Mouse (Mus musculus): Measurements from ENCODE around the gene Rabl3.

The Rabl3 gene

GRCm38 (mm10) chr16:37546312-37546711, 6.6 kb downstream of the Rabl3 start:
- ATAC-seq (ENCODE audit: low TSS enrichment), result no peak

GRCm38 (mm10) chr16:37550266-37550665, 10.6 kb downstream of the Rabl3 start:
- ATAC-seq (ENCODE audit: low TSS enrichment), result no peak

- ATAC-seq (ENCODE audit: low TSS enrichment), result no peak
Observed at GRCm38 (mm10) chr16:37550981-37551380, 11.3 kb downstream of the Rabl3 start.

- ATAC-seq (ENCODE audit: low TSS enrichment), result no peak
Observed at GRCm38 (mm10) chr16:37552824-37553223, 13.1 kb downstream of the Rabl3 start.

- ATAC-seq (ENCODE audit: low TSS enrichment), result no peak
Observed at GRCm38 (mm10) chr16:37562414-37562813, 22.7 kb downstream of the Rabl3 start.

GRCm38 (mm10) chr16:37562961-37563360, 23.3 kb downstream of the Rabl3 start:
- peak; percentile 91 for ATAC-seq (ENCODE audit: low TSS enrichment)

GRCm38 (mm10) chr16:37565117-37565516, 25.4 kb downstream of the Rabl3 start:
- no peak for ATAC-seq (ENCODE audit: low TSS enrichment)

- ATAC-seq (ENCODE audit: low TSS enrichment), result peak; percentile 60
Observed at GRCm38 (mm10) chr16:37566107-37566506, 26.4 kb downstream of the Rabl3 start.

- no peak for ATAC-seq (ENCODE audit: low TSS enrichment)
Observed at GRCm38 (mm10) chr16:37567113-37568050, 27.7 kb downstream of the Rabl3 start.

GRCm38 (mm10) chr16:37571554-37571953, 31.9 kb downstream of the Rabl3 start:
- ATAC-seq (ENCODE audit: low TSS enrichment), result no peak

GRCm38 (mm10) chr16:37572117-37572754, 32.6 kb downstream of the Rabl3 start:
- ATAC-seq (ENCODE audit: low TSS enrichment), result no peak

GRCm38 (mm10) chr16:37573061-37573460, 33.4 kb downstream of the Rabl3 start:
- no peak for ATAC-seq (ENCODE audit: low TSS enrichment)

- ATAC-seq (ENCODE audit: low TSS enrichment), result no peak
Observed at GRCm38 (mm10) chr16:37575325-37575724, 35.6 kb downstream of the Rabl3 start.

- ATAC-seq (ENCODE audit: low TSS enrichment), result no peak
Observed at GRCm38 (mm10) chr16:37579591-37579990, 39.9 kb downstream of the Rabl3 start.

GRCm38 (mm10) chr16:37579994-37580393, 40.3 kb downstream of the Rabl3 start, which contains the start of gene Hgd:
Gene Hgd (plus strand): TSS chr16:37580153.
- no peak for ATAC-seq (ENCODE audit: low TSS enrichment)

GRCm38 (mm10) chr16:37580651-37581050, 41.0 kb downstream of the Rabl3 start:
- ATAC-seq (ENCODE audit: low TSS enrichment), result no peak

- no peak for ATAC-seq (ENCODE audit: low TSS enrichment)
Observed at GRCm38 (mm10) chr16:37581901-37582300, 42.2 kb downstream of the Rabl3 start.

- no peak for ATAC-seq (ENCODE audit: low TSS enrichment)
Observed at GRCm38 (mm10) chr16:37583306-37583705, 43.6 kb downstream of the Rabl3 start.

GRCm38 (mm10) chr16:37583801-37584200, 44.1 kb downstream of the Rabl3 start:
- peak; percentile 70 for ATAC-seq (ENCODE audit: low TSS enrichment)

- ATAC-seq (ENCODE audit: low TSS enrichment), result peak; percentile 76
Observed at GRCm38 (mm10) chr16:37584218-37585035, 44.7 kb downstream of the Rabl3 start.

GRCm38 (mm10) chr16:37585129-37585563, 45.5 kb downstream of the Rabl3 start:
- peak; percentile 41 for ATAC-seq (ENCODE audit: low TSS enrichment)

GRCm38 (mm10) chr16:37590921-37591320, 51.2 kb downstream of the Rabl3 start:
- ATAC-seq (ENCODE audit: low TSS enrichment), result peak; percentile 69
